Comparison of ENCODE assay signal across 8 mouse cellular contexts in the genomic region with DNA sequence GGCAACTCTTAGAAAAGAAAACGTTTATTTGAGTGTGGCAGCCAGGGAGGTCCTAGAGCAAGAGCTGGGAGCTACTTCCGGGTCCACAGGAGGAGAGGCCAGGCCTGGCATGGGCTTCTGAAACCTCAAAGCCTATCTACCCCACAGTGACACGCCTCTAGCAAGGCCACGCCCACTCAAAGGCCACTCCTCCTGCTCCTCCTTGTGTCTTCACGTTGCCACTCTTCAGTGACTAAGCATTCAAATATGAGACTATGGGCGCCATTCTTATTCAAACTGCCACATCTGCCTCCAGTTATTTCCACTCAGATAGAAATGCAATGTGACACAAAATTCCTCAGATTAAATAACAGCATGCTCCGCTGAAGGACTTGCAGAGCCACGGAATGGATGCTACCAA. TPM values are rescaled to one million over a fixed set of nuclear protein-coding genes. Genes with fewer than 3 reads are reported as not detected.
DNase-seq lines count a peak whose midpoint lies in the region; ATAC-seq and TF ChIP-seq lines count a peak whose summit lies in the region.

No protein-coding gene starts in this region.

- peaks cover 13% of the 10 kb centered on the region for H3K4me1 ChIP-seq in midbrain, embryonic 10.5 days
- H3K4me1 ChIP-seq in midbrain, embryonic 14.5 days (ENCODE audit: control insufficient read depth, insufficient read depth, low read length), result 0 out of 2 replicates have a peak, but pooled peaks cover 4% of the 10 kb centered on the region
- H3K4me1 ChIP-seq in hindbrain, embryonic 13.5 days (replicated peaks), result 0 out of 2 replicates have a peak, but pooled peaks cover 10% of the 10 kb centered on the region
- peaks cover 20% of the 10 kb centered on the region for H3K4me1 ChIP-seq in liver, postnatal 0 days (ENCODE audit: insufficient read depth)

- no peak overlapping the region for H3K9ac ChIP-seq in midbrain, embryonic 14.5 days (replicated peaks; ENCODE audit: low read length)
- H3K9ac ChIP-seq in hindbrain, embryonic 13.5 days, result no peak overlapping the region
- peak overlapping the region; percentile 63; the same call in 1 of the 2 replicates for H3K9ac ChIP-seq in liver, postnatal 0 days (replicated peaks)

- peak overlapping the region; percentile 34 for H3K4me3 ChIP-seq in midbrain, embryonic 10.5 days
- no peak overlapping the region for H3K4me3 ChIP-seq in midbrain, embryonic 14.5 days (replicated peaks; ENCODE audit: low read depth, low read length)
- no peak overlapping the region for H3K4me3 ChIP-seq in hindbrain, embryonic 13.5 days
- peak overlapping the region; percentile 51 for H3K4me3 ChIP-seq in liver, postnatal 0 days (ENCODE audit: low read depth, low read length)

- no peak for ATAC-seq in midbrain, embryonic 14.5 days (ENCODE audit: low FRiP score, low TSS enrichment)
- ATAC-seq in hindbrain, embryonic 13.5 days (ENCODE audit: low FRiP score), result 0 out of 2 replicates have a peak, but pooled peaks have one; percentile 49
- ATAC-seq in liver, postnatal 0 days, result peak; percentile 94

- no peak for TF ChIP-seq EP300 in liver, postnatal 0 days (IDR thresholded peaks at IDR 0.05; ENCODE audit: low read depth)

- H3K27me3 ChIP-seq in midbrain, embryonic 10.5 days (ENCODE audit: low read depth, poor library complexity, severe bottlenecking), result no peaks in the 10 kb centered on the region
- no peaks in the 10 kb centered on the region for H3K27me3 ChIP-seq in midbrain, embryonic 14.5 days (ENCODE audit: control insufficient read depth, insufficient read depth, low read length)
- no peaks in the 10 kb centered on the region for H3K27me3 ChIP-seq in hindbrain, embryonic 13.5 days
- H3K27me3 ChIP-seq in liver, postnatal 0 days (ENCODE audit: insufficient read depth, low read length), result no peaks in the 10 kb centered on the region

- peak; percentile 53 for DNase-seq in midbrain, embryonic 10.5 days (ENCODE audit: low spot score)
- DNase-seq in midbrain, embryonic 14.5 days, result no peak
- DNase-seq in embryo, embryonic 10.5 days (ENCODE audit: low spot score), result peak; percentile 75
- DNase-seq in liver, postnatal 0 days, result peak; percentile 90
- DNase-seq in retina, postnatal 1 day, result peak; percentile 84
- DNase-seq in cerebellum, adult 9-10 months, result no peak
- DNase-seq in urinary bladder, adult 18-20 months (ENCODE audit: low spot score in 2 of 2), result no peak

- H3K9me3 ChIP-seq in midbrain, embryonic 10.5 days (replicated peaks), result no peaks in the 10 kb centered on the region; the same call in 1 of the 2 replicates
- no peaks in the 10 kb centered on the region for H3K9me3 ChIP-seq in midbrain, embryonic 14.5 days (ENCODE audit: control insufficient read depth, low read length)
- no peaks in the 10 kb centered on the region for H3K9me3 ChIP-seq in hindbrain, embryonic 13.5 days
- peaks cover 2% of the 10 kb centered on the region; the same call in 1 of the 2 replicates for H3K9me3 ChIP-seq in liver, postnatal 0 days (ENCODE audit: low read length)

- H3K36me3 ChIP-seq in midbrain, embryonic 10.5 days, result peaks cover 25% of the 10 kb centered on the region
- peaks cover 14% of the 10 kb centered on the region for H3K36me3 ChIP-seq in midbrain, embryonic 14.5 days (ENCODE audit: control insufficient read depth, insufficient read depth, low read length)
- peaks cover 54% of the 10 kb centered on the region for H3K36me3 ChIP-seq in hindbrain, embryonic 13.5 days
- H3K36me3 ChIP-seq in liver, postnatal 0 days (replicated peaks; ENCODE audit: insufficient read depth, low read length), result peaks cover 4% of the 10 kb centered on the region; the same call in 1 of the 2 replicates

- H3K4me2 ChIP-seq in midbrain, embryonic 14.5 days (ENCODE audit: low read length), result no peak overlapping the region
- H3K4me2 ChIP-seq in hindbrain, embryonic 13.5 days, result no peak overlapping the region
- peak overlapping the region; percentile 66 for H3K4me2 ChIP-seq in liver, postnatal 0 days (ENCODE audit: low read depth, low read length)

- H3K27ac ChIP-seq in midbrain, embryonic 10.5 days (replicated peaks), result peak overlapping the region; percentile 50; the same call in 1 of the 2 replicates
- H3K27ac ChIP-seq in midbrain, embryonic 14.5 days (replicated peaks; ENCODE audit: low read depth, low read length), result no peak overlapping the region
- no peak overlapping the region for H3K27ac ChIP-seq in hindbrain, embryonic 13.5 days
- H3K27ac ChIP-seq in liver, postnatal 0 days (ENCODE audit: low read depth), result peak overlapping the region; percentile 81

- no peak for TF ChIP-seq CTCF in liver, postnatal 0 days (IDR thresholded peaks at IDR 0.05; ENCODE audit: low read depth)

- WGBS in midbrain, embryonic 10.5 days, result 14% methylated on average over 8 of the region's 8 CpGs
- WGBS in midbrain, embryonic 14.5 days, result 14% methylated on average over 8 of the region's 8 CpGs
- 17% methylated on average over 8 of the region's 8 CpGs for WGBS in hindbrain, embryonic 13.5 days
- WGBS in liver, postnatal 0 days (ENCODE audit: insufficient replicate concordance), result 25% methylated on average over 8 of the region's 8 CpGs

RNA-seq across cellular contexts. Expression of a gene that starts 9.2 kb away (rescaled TPM):
- polyA plus RNA-seq in midbrain, embryonic 10.5 days (2016; fragmentation: Nextera tagmentation; extraction: Ambion mirVana), result 38.7 and 39.0 TPM in 2 replicates
- 32.9 and 34.4 TPM in 2 replicates for polyA plus RNA-seq in midbrain, embryonic 14.5 days (2014; fragmentation: Nextera tagmentation; extraction: Ambion mirVana)
- polyA plus RNA-seq in hindbrain, embryonic 13.5 days (2015; fragmentation: Nextera tagmentation; extraction: Ambion mirVana), result 43.9 and 44.6 TPM in 2 replicates
- 22.0 and 22.2 TPM in 2 replicates for polyA plus RNA-seq in liver, postnatal 0 days (2015; fragmentation: Nextera tagmentation; extraction: Ambion mirVana)

RNA-seq across cellular contexts. Expression of a gene that starts 45.1 kb away (rescaled TPM):
- 273 and 281 TPM in 2 replicates for polyA plus RNA-seq in midbrain, embryonic 10.5 days (2016; fragmentation: Nextera tagmentation; extraction: Ambion mirVana)
- 377 and 407 TPM in 2 replicates for polyA plus RNA-seq in midbrain, embryonic 14.5 days (2014; fragmentation: Nextera tagmentation; extraction: Ambion mirVana)
- polyA plus RNA-seq in hindbrain, embryonic 13.5 days (2015; fragmentation: Nextera tagmentation; extraction: Ambion mirVana), result 425 and 430 TPM in 2 replicates
- 46.7 and 50.1 TPM in 2 replicates for polyA plus RNA-seq in liver, postnatal 0 days (2015; fragmentation: Nextera tagmentation; extraction: Ambion mirVana)

Comparison
In these comparisons a context has a peak if more than half of its experiments do, and no peak if none do; other contexts are left out.
1. DNase-seq: peak in midbrain, embryonic 10.5 days (single experiment), embryo, embryonic 10.5 days (single experiment), liver, postnatal 0 days (single experiment) and retina, postnatal 1 day (single experiment); none in midbrain, embryonic 14.5 days (single experiment), cerebellum, adult 9-10 months (single experiment) and urinary bladder, adult 18-20 months (0 of 2).
2. H3K27ac ChIP-seq: peak in midbrain, embryonic 10.5 days (single experiment) and liver, postnatal 0 days (single experiment); none in midbrain, embryonic 14.5 days (single experiment) and hindbrain, embryonic 13.5 days (single experiment).
3. H3K4me3 ChIP-seq: peak in midbrain, embryonic 10.5 days (single experiment) and liver, postnatal 0 days (single experiment); none in midbrain, embryonic 14.5 days (single experiment) and hindbrain, embryonic 13.5 days (single experiment).